Mouse (Mus musculus) embryonic stem cell, embryonic (primary cell): Measurements from ENCODE around the gene Gtf2h2.

Experiments
- CTCF ChIA-PET, 4 experiments: fragments of 300-600 bp in 2 of 4; fragments of 350-600 bp in 2 of 4; sonication (Branson Sonifier 250); formaldehyde crosslinking; loops; one replicate each; lab custom pipeline; 2022; ENCODE audit warnings: inconsistent platforms in 2 of 4; lab: Charles Lee
- POLR2A ChIA-PET, 4 experiments: fragments of 300-600 bp in 2 of 4; fragments of 350-600 bp in 2 of 4; sonication (Branson Sonifier 250); formaldehyde crosslinking; loops; one replicate each; lab custom pipeline; 2022; ENCODE audit warnings: antibody characterized with exemption in 4 of 4, inconsistent platforms in 1 of 4; lab: Charles Lee

Gtf2h2 gene

DNA sequence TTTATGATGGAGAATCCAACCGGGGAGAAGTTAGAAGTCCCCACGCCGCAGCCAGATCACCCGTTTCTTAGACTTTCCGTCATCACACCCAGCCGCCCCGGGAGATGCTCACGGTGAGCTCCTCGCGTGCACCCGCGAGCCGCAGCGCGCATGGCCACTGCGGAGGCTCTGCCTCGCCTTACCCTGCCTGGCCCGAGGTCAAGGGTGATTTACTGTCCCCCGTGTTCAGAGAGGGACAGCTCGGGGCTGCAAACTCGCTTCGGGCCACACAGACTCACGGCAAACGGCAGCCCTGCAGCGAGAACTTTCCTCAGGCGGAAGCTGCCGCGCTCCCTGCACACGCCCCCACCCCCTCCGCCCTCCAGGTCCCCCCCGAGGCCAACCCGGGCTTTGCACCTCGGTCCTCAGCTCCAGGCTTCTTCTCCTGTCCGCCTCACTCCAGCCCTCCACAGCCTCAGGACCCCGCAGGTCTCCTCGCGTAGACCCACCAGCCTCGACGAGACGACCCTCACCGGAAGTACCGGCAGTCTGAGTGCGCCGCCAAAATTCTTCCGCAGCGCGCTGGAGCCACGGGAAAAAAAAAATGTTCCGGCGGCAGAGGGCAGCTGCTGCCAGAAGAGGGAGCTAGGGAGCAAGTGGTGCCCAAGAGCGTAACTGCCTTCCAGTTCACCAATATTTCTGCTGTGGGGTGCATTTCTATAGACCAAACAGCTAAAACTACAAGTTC is at the start of gene Gtf2h2:
Gtf2h2 (minus strand) TSS at position 519 of the 727 bp plus-strand sequence.
- ChIA-PET CTCF (interaction anchor here (0.5 to 1.6 kb wide), 34 partner anchors 8 to 1804 kb away, joined by 3 to 7 read pairs (median 3); partner anchors contain the start of genes Marveld2 (in 2 of the 4) and Cdk7 (in 1 of the 4)), POLR2A (interaction anchor here (0.5 to 2.4 kb wide), 61 partner anchors 9 to 1253 kb away, joined by 3 to 15 read pairs (median 3); partner anchors contain the start of genes Ak6 (in 2 of the 4), Bdp1 (in 2 of the 4), Cdk7 (in 2 of the 4) and Cartpt (in 1 of the 4))

- POLR2A ChIA-PET, result interaction anchor here in 2 of 4 experiments (0.9 to 1.4 kb wide), 3 partner anchors 11 to 15 kb away, joined by 3 read pairs; no protein-coding TSS in a partner anchor
- CTCF ChIA-PET, result interaction anchor here in 1 of 4 experiments (0.7 to 1.0 kb wide), 2 partner anchors 36 to 534 kb away, joined by 3 to 4 read pairs; no protein-coding TSS in a partner anchor
These were observed 43.8 kb upstream of the Gtf2h2 start for GRCm38 (mm10) chr13:100536149-100536548.

GRCm38 (mm10) chr13:100532788-100533365 is 40.5 kb upstream of the Gtf2h2 start:
- ChIA-PET POLR2A (interaction anchor here in 2 of 4 experiments (0.6 to 0.8 kb wide), 2 partner anchors 40 kb away, joined by 3 read pairs; partner anchors contain the start of gene Gtf2h2 (in 2 of the 2)), CTCF (interaction anchor here in 2 of 4 experiments (0.6 to 0.7 kb wide), 3 partner anchors 19 to 661 kb away, joined by 5 to 12 read pairs (median 6); no protein-coding TSS in a partner anchor)

DNA sequence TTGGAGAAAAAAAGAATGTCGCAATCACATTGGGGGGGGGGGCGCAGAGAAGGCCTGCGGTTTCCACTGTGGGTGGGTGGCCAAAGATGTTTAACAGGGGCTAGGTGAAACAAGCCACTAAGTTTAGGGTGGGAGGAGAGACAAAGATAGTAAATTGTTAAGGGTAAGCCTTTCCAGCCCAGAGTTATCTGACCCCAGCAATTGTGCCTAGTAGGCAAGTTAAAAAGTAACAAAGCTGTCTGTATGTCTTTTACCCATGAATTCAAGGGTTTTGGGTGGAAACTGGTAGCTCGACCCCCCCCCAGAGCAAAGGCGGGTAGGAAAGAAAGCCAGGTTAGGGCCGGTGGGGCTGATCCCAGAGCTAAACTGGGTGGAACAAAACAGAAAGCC is 34.3 kb upstream of the Gtf2h2 start:
- POLR2A ChIA-PET, result interaction anchor here in 1 of 4 experiments (0.6 to 0.7 kb wide), 2 partner anchors 50 to 134 kb away, joined by 3 to 4 read pairs; no protein-coding TSS in a partner anchor
- CTCF ChIA-PET, result interaction anchor here in 2 of 4 experiments (0.5 to 0.7 kb wide), 2 partner anchors 19 to 603 kb away, joined by 3 to 7 read pairs; no protein-coding TSS in a partner anchor

GRCm38 (mm10) chr13:100525935-100526648 is 33.7 kb upstream of the Gtf2h2 start:
- POLR2A ChIA-PET, result interaction anchor here in 1 of 4 experiments (0.6 to 0.7 kb wide), 2 partner anchors 50 to 134 kb away, joined by 3 to 4 read pairs; no protein-coding TSS in a partner anchor
- CTCF ChIA-PET, result interaction anchor here in 1 of 4 experiments (0.7 kb wide), 1 partner anchor 19 kb away, joined by 7 read pairs; no protein-coding TSS in a partner anchor

DNA sequence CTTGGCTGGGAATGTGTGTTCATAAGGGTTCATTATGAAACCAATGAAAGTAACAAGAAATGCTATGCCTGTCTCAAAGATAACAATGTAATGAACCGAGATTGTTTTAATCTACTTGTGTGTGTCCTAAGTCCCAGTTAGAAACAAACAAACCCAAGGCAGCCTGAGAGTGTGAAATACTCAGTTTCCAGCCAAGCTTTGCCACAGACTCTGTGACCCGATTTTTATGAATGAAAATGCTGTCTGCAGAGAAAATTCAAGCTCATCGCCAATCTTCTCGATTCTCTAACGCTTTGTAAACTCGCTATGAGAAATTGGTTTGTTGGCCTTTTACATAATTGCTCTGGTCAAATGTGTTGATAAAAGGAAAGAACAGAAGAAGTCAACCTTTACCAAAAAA is 32.5 kb upstream of the Gtf2h2 start:
- ChIA-PET CTCF (interaction anchor here in 1 of 4 experiments (0.6 kb wide), 1 partner anchor 137 kb away, joined by 4 read pairs; no protein-coding TSS in a partner anchor), POLR2A (interaction anchor here in 2 of 4 experiments (0.5 to 0.6 kb wide), 3 partner anchors 12 to 1270 kb away, joined by 3 to 4 read pairs (median 3); no protein-coding TSS in a partner anchor)

GRCm38 (mm10) chr13:100523698-100524097 is 31.3 kb upstream of the Gtf2h2 start:
- ChIA-PET CTCF (interaction anchor here in 1 of 4 experiments (0.7 kb wide), 1 partner anchor 137 kb away, joined by 13 read pairs; no protein-coding TSS in a partner anchor), POLR2A (interaction anchor here in 1 of 4 experiments (0.6 kb wide), 1 partner anchor 11 kb away, joined by 6 read pairs; no protein-coding TSS in a partner anchor)

DNA sequence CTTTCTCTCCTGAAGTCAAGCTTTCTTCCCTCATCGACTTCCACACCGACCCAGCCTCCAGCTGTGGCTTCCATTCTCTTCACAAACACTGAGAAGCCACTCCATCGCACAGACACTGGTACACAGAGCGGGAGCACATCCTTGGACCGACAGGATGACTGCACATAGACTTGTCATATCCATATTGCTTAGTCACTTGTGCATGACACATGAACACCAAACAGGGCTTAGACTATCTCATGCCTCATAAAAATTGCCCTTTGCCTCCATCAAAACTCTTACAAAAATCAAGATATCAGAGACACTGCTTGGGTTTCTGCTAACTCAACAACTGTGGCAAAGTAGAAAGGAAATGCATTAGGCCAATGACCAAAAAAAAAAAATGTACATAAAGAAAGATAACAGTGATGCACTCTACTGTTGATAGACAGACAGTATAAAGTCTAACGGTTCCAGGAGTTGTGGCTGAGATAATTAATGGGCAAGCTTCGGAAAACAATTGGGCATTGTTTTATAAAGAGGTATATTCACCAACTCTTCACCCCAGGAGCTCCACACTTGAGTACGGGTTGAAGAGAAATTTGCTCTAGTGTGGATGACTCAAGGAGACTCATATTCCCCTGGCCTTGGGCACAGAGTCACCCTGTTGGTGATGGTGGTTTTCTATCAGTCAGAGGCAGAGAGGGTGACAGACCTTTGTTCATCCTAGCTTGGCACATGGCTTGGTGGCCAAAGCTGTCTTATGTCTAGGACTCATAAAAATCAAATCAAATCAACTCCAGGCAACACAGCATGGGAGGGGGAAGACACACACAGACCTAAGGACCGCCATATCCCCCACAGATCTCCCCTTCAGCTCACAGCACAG is 29.6 kb upstream of the Gtf2h2 start:
- CTCF ChIA-PET, result no interaction called here
- POLR2A ChIA-PET, result no interaction called here

DNA sequence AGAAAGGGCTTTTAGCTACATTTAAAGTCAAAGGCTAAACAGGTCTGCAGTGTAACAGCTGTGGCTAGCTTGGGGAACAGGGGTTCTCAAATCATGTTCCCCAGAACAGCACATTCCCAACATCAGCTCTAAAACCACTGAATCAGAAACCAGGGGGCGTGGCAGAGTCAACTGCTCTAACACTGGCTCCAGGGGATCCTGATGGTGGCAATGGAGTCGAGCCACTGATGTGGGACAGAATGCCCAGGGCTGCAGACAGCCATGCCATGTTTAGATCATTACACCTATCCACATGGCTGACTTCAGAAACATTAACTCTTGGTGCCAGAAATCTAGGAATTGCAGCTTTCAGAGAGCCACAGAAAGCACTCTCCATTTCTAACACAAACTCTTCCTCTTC is 26.8 kb upstream of the Gtf2h2 start:
- ChIA-PET CTCF (no interaction called here), POLR2A (no interaction called here)

- POLR2A ChIA-PET, result no interaction called here
- CTCF ChIA-PET, result no interaction called here
These were observed 25.8 kb upstream of the Gtf2h2 start for GRCm38 (mm10) chr13:100518191-100518590.

- CTCF ChIA-PET, result no interaction called here
These were observed 25.3 kb upstream of the Gtf2h2 start for GRCm38 (mm10) chr13:100517652-100518153.

GRCm38 (mm10) chr13:100516213-100517105 is 24.1 kb upstream of the Gtf2h2 start:
- ChIA-PET POLR2A (interaction anchor here in 1 of 4 experiments (1.1 kb wide), 1 partner anchor 91 kb away, joined by 3 read pairs; no protein-coding TSS in a partner anchor), CTCF (interaction anchor here in 1 of 4 experiments (0.6 kb wide), 1 partner anchor 24 kb away, joined by 4 read pairs; no protein-coding TSS in a partner anchor)

More at GRCm38 (mm10) chr13:100517652-100518153, 25.3 kb upstream of the Gtf2h2 start:
- POLR2A ChIA-PET, result interaction anchor here in 1 of 4 experiments (0.9 kb wide), 1 partner anchor 25 kb away, joined by 4 read pairs; the partner anchor contains the start of gene Gtf2h2

GRCm38 (mm10) chr13:100512792-100513191 is 20.4 kb upstream of the Gtf2h2 start:
- POLR2A ChIA-PET, result interaction anchor here in 3 of 4 experiments (0.5 to 1.5 kb wide), 8 partner anchors 9 to 84 kb away, joined by 3 to 6 read pairs (median 4); partner anchors contain the start of gene Gtf2h2 (in 1 of the 3)

GRCm38 (mm10) chr13:100511860-100512364 is 19.5 kb upstream of the Gtf2h2 start:
- CTCF ChIA-PET, result interaction anchor here in 1 of 4 experiments (0.6 kb wide), 2 partner anchors 19 to 510 kb away, joined by 3 to 7 read pairs; no protein-coding TSS in a partner anchor
- POLR2A ChIA-PET, result interaction anchor here in 1 of 4 experiments (1.5 kb wide), 1 partner anchor 9 kb away, joined by 3 read pairs; no protein-coding TSS in a partner anchor

More at GRCm38 (mm10) chr13:100512792-100513191, 20.4 kb upstream of the Gtf2h2 start:
- CTCF ChIA-PET, result interaction anchor here in 2 of 4 experiments (0.6 to 0.8 kb wide), 2 partner anchors 95 to 342 kb away, joined by 3 read pairs; no protein-coding TSS in a partner anchor
